Mouse (Mus musculus) megakaryocyte, embryonic 14.5 days (primary cell): ENCODE measurements at regions not wholly inside any gene's neighbourhood (a gene's known extent, or its start where the extent isn't known, plus 50 kb on each side); places are given as distances from the start of the nearest gene placed in this dataset.

Experiments used
- FLI1 ChIP-seq: IDR thresholded peaks from 2 replicates; pipeline ENCODE4 v1.6.1; 2012; ENCODE audit warnings: low read length, inconsistent platforms, mixed read lengths
- GATA1 ChIP-seq: IDR thresholded peaks from 3 replicates; pipeline ENCODE4 v1.6.1; 2012; ENCODE audit warnings: mixed read lengths, low read length, inconsistent platforms, borderline replicate concordance

DNA sequence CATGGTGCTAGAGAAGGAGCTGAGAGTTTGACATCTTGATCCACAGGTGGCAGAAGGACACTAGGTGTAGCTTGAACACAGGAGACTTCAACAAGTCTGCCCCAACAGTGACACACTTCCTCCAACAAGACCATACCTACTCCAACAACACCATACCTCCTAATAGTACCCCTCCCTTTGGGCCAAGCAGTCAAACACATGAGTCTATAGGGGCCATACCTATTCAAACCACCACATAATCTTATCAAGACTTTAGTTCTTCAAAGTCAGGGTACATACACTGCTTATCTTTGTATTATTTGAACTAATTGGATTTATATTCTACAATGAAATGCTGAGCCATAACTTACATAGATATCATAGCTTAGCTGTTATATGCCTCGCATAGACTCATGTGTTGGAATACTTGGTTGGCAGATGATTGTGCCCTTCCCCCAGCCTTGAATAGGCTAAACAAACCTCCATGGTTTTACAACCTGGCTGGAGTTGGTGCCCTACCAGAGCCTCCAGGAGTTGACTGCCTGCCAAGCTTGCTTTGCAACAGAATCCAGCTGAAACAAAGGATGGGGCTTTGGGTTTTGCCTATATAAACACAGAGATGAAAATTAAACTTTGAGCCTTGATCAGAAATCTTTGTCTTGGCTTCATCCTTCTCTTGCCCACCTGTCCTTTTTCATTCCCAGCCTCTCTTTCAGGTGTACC lies 103.2 kb downstream of the Gm9817 start:
- TF ChIP-seq GATA1 (no peak), FLI1 (no peak)
